Mouse (Mus musculus) C2C12 (cell line): ENCODE data around the gene B230118H07Rik. TPM values are rescaled to one million over a fixed set of nuclear protein-coding genes. Genes with fewer than 3 reads are reported as not detected.

Source experiments
- H3K27me3 ChIP-seq: one replicate; pipeline ENCODE4 v1.6.1; 2011; ENCODE audit not compliant: control insufficient read depth, insufficient read depth, insufficient read length
- H3K36me3 ChIP-seq: one replicate; pipeline ENCODE4 v1.6.1; 2011; ENCODE audit not compliant: control insufficient read depth, insufficient read depth
- H3K4me3 ChIP-seq: one replicate; pipeline ENCODE4 v1.5.1; 2011; ENCODE audit warnings: mild to moderate bottlenecking, control low read depth; ENCODE audit not compliant: poor library complexity, insufficient read depth, severe bottlenecking
- H3K79me2 ChIP-seq: one replicate; pipeline ENCODE4 v1.6.1; 2011; ENCODE audit not compliant: control insufficient read depth, insufficient read depth
- H3K79me3 ChIP-seq: one replicate; pipeline ENCODE4 v1.6.1; 2011; ENCODE audit warnings: low read depth, control low read depth
- H3ac ChIP-seq: one replicate; pipeline ENCODE3; 2011; ENCODE audit warnings: low read depth; ENCODE audit not compliant: control insufficient read depth, insufficient read length
- CEBPB ChIP-seq: IDR thresholded peaks from one replicate; pipeline ENCODE4 v1.6.1; 2011; ENCODE audit warnings: low read depth, mild to moderate bottlenecking, control low read depth, moderate library complexity
- CTCF ChIP-seq: IDR thresholded peaks from one replicate; pipeline ENCODE4 v1.5.1; 2011; ENCODE audit not compliant: control insufficient read depth, insufficient read depth, insufficient read length
- FOSL1 ChIP-seq: IDR thresholded peaks from one replicate; pipeline ENCODE4 v1.8.0; 2011; ENCODE audit warnings: mild to moderate bottlenecking, low read length; ENCODE audit not compliant: poor library complexity, insufficient read depth, severe bottlenecking
- MAX ChIP-seq: IDR thresholded peaks from one replicate; pipeline ENCODE4 v1.6.1; 2011; ENCODE audit warnings: mild to moderate bottlenecking, control low read depth
- MYOD1 ChIP-seq: IDR thresholded peaks from one replicate; pipeline ENCODE4 v1.6.1; 2011; ENCODE audit warnings: low read depth; ENCODE audit not compliant: control insufficient read depth, insufficient read length
- MYOG ChIP-seq: IDR thresholded peaks from one replicate; pipeline ENCODE4 v1.6.1; 2011; ENCODE audit not compliant: control insufficient read depth, insufficient read length; ENCODE audit errors: extremely low read depth
- USF1 ChIP-seq: IDR thresholded peaks from one replicate; pipeline ENCODE4 v1.6.1; 2011; ENCODE audit warnings: low read depth, mild to moderate bottlenecking, control low read depth, moderate library complexity
- polyA plus RNA-seq: library from polyadenylated mRNA; unstranded; fragments of >200 nt; fragmentation: generic; extraction: Trizol; gene quantifications from one replicate; pipeline ENCODE4 v1.2.1, GENCODE M21; 2012; ENCODE audit warnings: missing spikeins

Gene B230118H07Rik
- polyA plus RNA-seq, 1 experiment: 13.6 TPM

DNA sequence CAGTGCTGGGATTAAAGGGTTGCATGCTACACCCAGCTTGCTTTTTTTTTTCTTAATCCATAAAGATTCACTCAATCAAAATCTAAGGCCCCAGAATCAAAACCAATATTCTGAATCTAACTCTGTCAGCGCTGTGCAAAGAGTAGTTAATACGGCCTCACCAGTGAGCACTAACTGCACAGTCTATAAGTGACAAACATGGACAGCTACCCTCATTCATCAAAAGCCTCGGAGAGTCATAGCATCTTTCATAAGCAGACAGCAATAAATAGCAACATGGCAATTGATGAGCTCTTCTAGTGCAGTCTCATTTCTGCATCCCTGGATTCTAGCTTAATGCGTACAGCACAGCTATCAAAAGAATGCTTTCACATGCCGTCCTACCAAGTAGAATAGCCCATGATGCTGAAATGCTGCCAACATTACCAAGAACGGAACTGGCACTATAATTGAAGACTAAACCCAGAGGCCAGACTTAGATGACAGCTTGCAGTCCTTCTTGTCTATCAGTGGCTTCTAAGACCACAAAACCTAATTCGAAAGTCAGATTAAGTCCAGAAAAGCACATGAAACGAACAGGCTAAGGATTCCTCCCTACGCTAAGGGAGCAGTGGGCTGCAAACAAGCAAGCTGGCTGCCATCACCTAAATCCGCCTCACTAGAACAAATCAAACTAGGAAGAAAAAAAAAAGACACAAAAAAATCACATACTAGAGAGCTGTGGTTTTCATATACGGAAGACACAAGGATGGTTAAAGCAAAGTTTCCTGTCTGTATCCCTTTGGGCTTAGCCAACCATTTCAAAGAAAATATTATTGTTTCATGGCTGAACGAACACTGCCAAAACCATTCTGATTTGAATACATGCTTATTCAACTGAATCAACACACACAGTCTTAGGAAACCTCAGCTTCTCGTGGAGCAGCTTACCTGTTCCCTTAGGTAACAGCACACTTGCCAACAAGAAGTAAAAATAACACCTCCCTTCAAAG is 50.8 kb downstream of the B230118H07Rik start:
- H3K4me3 ChIP-seq: no peak overlapping the region
- H3K79me2 ChIP-seq: no peaks in the 10 kb centered on the region
- no peaks in the 10 kb centered on the region for H3K27me3 ChIP-seq
- H3K79me3 ChIP-seq: no peaks in the 10 kb centered on the region
- TF ChIP-seq MYOG (no peak), CEBPB (no peak), CTCF (no peak), MAX (no peak), FOSL1 (no peak), MYOD1 (no peak), USF1 (no peak)
- no peak overlapping the region for H3ac ChIP-seq
- H3K36me3 ChIP-seq: no peaks in the 10 kb centered on the region

DNA sequence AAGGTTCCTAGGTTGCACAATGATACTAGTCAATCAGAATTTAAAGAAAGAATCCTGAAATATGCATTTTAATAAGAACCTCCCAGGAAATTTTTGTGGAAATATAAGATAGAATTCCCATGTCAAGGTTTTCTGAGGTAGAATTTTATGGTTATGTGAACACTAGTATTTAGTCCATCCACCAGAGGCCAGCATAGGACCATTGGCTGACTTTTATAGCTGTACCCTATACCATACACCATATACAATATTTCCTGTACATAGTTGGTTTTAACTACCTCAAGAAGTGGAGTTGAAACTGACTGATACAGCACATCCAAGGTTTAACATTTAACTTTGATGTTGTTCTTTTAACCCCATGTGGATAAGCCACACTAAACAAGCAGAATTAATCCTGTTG is 52.1 kb downstream of the B230118H07Rik start:
- no peaks in the 10 kb centered on the region for H3K79me2 ChIP-seq
- no peaks in the 10 kb centered on the region for H3K79me3 ChIP-seq
- no peak for TF ChIP-seq CEBPB
- no peak for TF ChIP-seq MAX
- TF ChIP-seq FOSL1: no peak
- TF ChIP-seq MYOD1: no peak
- H3ac ChIP-seq: no peak overlapping the region
- no peak overlapping the region for H3K4me3 ChIP-seq
- H3K36me3 ChIP-seq: no peaks in the 10 kb centered on the region
- no peaks in the 10 kb centered on the region for H3K27me3 ChIP-seq

DNA sequence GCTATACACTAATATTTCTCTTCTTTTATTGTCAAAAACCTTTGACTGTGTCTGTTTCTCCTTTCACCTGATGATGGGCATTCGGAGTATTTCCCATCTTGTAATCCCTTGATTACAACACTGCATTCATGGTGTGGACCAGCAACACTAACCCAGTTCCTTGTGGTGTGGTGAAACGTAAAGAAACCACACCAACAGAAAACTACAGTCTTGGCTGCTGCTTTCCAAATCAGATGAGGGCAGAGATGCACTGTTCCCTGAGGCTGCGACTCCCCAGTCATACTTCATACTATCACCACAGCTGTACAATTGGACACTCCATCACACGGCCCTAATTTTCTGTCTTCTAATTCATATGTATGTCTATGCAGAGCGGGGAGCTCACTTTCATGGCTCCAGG is 54.7 kb downstream of the B230118H07Rik start:
- TF ChIP-seq MAX (no peak), CTCF (no peak), MYOG (no peak), MYOD1 (no peak), FOSL1 (no peak), USF1 (no peak), CEBPB (no peak)
- no peak overlapping the region for H3K4me3 ChIP-seq
- no peaks in the 10 kb centered on the region for H3K36me3 ChIP-seq
- H3K79me2 ChIP-seq: no peaks in the 10 kb centered on the region
- no peak overlapping the region for H3ac ChIP-seq
- no peaks in the 10 kb centered on the region for H3K79me3 ChIP-seq
- H3K27me3 ChIP-seq: no peaks in the 10 kb centered on the region

DNA sequence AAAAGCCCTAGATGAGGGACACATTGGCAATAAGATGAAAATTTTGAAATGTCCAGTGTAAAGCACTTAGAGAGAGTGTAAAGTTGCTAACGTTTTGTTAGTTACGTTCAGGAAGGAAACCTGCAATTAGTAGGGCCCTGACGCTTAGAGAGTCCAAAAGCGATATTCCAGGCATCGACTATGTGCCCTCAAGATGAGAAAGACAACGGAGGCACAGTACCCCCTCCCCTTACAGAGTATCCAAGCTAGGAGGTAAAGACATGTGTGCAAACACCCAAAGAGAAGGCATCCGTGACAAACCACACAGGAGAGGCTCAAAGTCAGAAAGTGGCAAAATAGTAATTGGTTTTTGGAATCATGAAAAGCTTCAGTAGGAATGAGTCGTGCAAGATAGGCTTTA is 56.4 kb downstream of the B230118H07Rik start:
- H3K79me2 ChIP-seq: no peaks in the 10 kb centered on the region
- H3K4me3 ChIP-seq: no peak overlapping the region
- H3K36me3 ChIP-seq: no peaks in the 10 kb centered on the region

DNA sequence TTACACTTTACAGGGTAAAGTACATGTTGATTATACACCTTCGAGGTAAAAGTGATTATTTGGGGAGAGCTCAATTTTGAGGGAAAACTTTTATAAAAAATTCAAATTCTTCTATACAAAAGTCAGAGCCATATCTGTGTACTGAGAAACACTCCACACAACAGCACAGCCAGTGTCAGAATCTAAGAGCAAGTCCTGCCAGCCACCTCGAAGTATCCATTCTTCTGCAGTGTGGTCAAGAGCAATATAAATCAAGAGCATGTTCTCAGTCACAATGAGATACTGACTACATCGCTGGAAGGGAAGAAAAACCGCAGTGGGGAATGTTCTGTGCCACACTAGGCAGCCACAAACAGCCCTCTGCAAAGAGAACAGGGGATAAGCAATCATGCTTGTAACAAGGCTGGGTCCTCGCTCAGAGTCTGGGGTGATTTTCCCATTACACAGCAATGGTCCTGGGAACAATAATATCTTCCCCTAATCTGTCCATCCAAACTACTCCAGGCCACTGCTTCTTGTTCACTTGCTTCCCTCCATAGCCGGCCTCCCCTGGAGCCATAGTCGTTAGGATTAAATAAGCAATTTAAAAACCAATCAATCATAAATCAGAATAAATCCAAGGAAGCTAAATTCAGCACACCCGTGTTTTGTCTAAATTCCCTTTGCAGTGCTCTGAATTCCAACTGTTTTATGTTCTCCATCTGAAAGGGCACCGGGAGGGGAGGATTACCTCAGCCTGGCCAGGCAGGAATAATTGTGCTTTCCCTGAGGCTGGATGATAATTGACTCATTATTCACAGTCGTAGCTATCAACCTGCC is 57.1 kb downstream of the B230118H07Rik start:
- no peak overlapping the region for H3K4me3 ChIP-seq
- no peaks in the 10 kb centered on the region for H3K36me3 ChIP-seq
- H3K79me2 ChIP-seq: no peaks in the 10 kb centered on the region
- H3ac ChIP-seq: no peak overlapping the region
- TF ChIP-seq MYOD1: no peak
- TF ChIP-seq USF1: no peak
- no peak for TF ChIP-seq MYOG
- no peak for TF ChIP-seq CTCF
- TF ChIP-seq MAX: no peak
- TF ChIP-seq FOSL1: no peak
- no peak for TF ChIP-seq CEBPB
- H3K27me3 ChIP-seq: no peaks in the 10 kb centered on the region
- no peaks in the 10 kb centered on the region for H3K79me3 ChIP-seq

More for the DNA sequence above, 56.4 kb downstream of the B230118H07Rik start:
- Histone ChIP-seq H3K27me3 (no peaks in the 10 kb centered on the region), H3ac (no peak overlapping the region), H3K79me3 (no peaks in the 10 kb centered on the region)
- TF ChIP-seq MYOD1: no peak
- TF ChIP-seq CEBPB: no peak
- TF ChIP-seq CTCF: no peak
- no peak for TF ChIP-seq FOSL1
- TF ChIP-seq MAX: no peak
- no peak for TF ChIP-seq MYOG
- no peak for TF ChIP-seq USF1
